Mouse (Mus musculus) brain, embryonic 14.5 days (tissue): ENCODE results near the gene Sh3bgrl3. TPM values are rescaled to one million over a fixed set of nuclear protein-coding genes. Genes with fewer than 3 reads are reported as not detected.
"Not testable (repeated sequence)": the region's sequence is repeated elsewhere in the genome, so short reads cannot be mapped to it uniquely, and the experiment has no call there.

Experiments
- DNase-seq: peaks from one replicate; pipeline ENCODE4 v3.0.0-alpha.2; 2011; ENCODE audit warnings: low read depth
- CTCF ChIP-seq: fragments of 200-500 bp; IDR thresholded peaks from 2 replicates; pipeline ENCODE4 v1.5.1; 2012; ENCODE audit warnings: inconsistent platforms, mild to moderate bottlenecking, moderate library complexity, borderline replicate concordance; ENCODE audit not compliant: insufficient read depth, insufficient read length; ENCODE audit errors: extremely low read depth
- POLR2A ChIP-seq: fragments of 200-500 bp; IDR thresholded peaks from 2 replicates; pipeline ENCODE4 v1.6.1; 2012; ENCODE audit warnings: mild to moderate bottlenecking, inconsistent platforms, borderline replicate concordance; ENCODE audit not compliant: poor library complexity, insufficient read depth, insufficient read length, severe bottlenecking; ENCODE audit errors: extremely low read depth
- polyA plus RNA-seq: library from polyadenylated mRNA; depleted of rRNA; stranded (reverse); fragments of >200 nt; gene quantifications from 2 replicates; pipeline ENCODE4 v1.2.3, GENCODE M21; 2012

The Sh3bgrl3 gene
- polyA plus RNA-seq, 1 experiment, result 300 TPM

DNA sequence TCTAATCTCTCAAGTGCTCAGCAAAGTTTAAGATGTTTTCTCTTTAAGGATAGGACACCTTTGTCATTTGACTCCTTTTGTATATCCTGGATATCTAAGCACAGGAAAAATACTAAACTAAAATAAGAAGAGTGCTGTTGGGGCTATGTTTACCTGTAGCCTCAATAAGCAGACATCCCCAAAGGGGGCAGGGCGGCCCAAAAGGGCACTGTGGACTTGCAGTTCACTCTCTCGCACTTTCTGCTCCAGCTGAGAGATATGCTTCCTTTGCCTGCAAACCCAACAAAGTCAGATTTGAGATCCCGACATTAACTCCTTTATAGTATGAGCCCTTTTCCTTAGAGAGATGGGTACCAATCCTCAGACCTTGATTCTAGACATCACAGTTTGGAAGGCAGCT is 25.1 kb upstream of the Sh3bgrl3 start:
- no peak for TF ChIP-seq POLR2A
- no peak for TF ChIP-seq CTCF
- DNase-seq, result no peak

GRCm38 (mm10) chr4:134152112-134152511 is 23.5 kb upstream of the Sh3bgrl3 start:
- TF ChIP-seq CTCF (no peak), POLR2A (no peak)
- DNase-seq, result no peak

DNA sequence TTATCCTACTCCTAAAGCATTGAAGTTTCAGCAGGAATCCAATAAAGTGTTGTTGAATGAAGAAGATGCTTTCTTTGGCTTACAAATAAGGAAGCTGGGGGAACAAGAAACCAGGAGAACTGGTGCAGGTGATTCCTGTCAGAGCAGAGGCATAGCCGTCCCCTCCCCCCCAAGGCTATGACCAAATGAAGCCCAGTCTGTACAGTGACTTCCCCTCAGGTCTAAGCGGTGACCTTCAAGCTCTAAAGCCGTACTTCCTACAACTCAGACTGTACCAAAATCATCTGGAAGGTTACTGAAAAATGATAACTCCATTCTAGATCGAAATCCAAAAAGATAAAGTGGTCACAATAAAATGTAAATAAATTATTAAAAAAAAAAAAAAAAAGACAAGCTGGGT is 20.8 kb upstream of the Sh3bgrl3 start:
- no peak for DNase-seq
- TF ChIP-seq CTCF (no peak), POLR2A (no peak)

- DNase-seq, result not testable (repeated sequence)
Observed at GRCm38 (mm10) chr4:134144297-134144696, 15.7 kb upstream of the Sh3bgrl3 start.

DNA sequence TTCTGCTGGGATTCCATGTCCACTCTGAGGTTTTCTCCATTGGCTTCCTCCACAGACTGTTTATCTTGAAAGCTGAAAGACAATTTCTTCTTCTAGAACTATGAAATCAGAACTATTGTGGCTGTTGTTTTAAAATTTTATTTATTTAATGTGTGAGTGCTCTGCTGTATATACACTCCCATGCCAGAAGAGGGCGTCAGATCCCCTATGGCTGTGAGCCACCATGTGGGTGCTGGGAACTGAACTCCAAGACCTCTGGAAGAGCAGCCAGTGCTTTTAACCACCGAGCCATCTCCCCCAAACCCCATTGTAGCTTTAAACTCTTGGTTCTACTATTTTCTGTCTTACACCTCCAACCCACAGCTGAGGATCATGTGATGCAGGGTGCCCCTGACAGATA is 10.3 kb upstream of the Sh3bgrl3 start:
- no peak for TF ChIP-seq POLR2A
- no peak for TF ChIP-seq CTCF
- no peak for DNase-seq

DNA sequence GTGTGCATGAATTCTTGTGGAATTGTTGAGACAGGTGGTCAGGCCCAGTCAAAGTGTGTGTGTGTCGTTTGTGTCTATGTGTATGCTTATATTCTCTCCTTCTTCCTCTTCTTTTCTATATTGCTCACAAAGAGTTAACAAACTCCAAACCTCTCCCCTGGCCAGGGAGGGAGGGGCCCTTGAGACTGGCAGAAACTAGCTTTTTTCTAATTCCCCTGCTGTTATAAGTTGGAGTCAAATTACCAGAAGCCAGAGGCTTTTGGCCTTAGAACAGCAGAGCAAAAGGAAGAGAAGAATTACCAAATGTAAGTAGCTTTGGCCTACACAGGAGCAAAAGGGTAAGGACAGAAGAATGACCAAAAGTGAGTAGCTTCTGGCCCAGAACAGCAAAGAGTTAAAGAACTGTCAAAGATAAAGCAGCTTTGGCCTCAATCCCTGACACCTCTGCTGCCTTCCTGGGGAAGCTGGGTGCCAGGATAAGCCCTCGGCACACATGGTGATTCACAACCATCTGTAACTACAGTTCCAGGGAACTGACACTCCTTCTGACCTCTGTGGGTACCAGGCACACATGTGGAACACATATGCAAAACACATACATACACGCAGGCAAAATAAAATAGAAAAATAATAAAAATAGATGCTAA is 7.8 kb upstream of the Sh3bgrl3 start:
- no peak for DNase-seq
- TF ChIP-seq POLR2A, result no peak
- no peak for TF ChIP-seq CTCF

GRCm38 (mm10) chr4:134132519-134133095 is 4.0 kb upstream of the Sh3bgrl3 start:
- TF ChIP-seq POLR2A (no peak), CTCF (no peak)

DNA sequence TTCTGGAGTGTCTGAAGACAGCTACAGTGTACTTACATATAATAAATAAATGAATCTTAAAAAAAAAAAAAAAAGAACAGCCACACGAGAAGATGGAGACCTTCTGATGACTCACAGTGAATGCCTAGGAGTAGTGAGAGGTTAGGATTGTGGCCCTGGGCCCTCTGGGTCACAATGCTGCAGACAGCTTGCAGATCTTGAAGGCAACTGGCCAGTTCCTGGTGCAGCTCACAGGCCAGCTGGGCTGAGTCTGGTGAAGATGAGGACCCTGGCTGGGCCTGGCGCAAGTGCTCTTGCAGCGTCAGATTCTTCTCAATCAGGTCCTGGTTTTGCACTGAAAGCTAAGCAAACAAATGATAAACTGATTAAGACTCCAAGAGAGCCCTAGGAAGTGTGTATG is 3.5 kb upstream of the Sh3bgrl3 start:
- DNase-seq, result no peak
- no peak for TF ChIP-seq CTCF
- no peak for TF ChIP-seq POLR2A

More at GRCm38 (mm10) chr4:134132519-134133095, 4.0 kb upstream of the Sh3bgrl3 start:
- DNase-seq, result no peak

GRCm38 (mm10) chr4:134129482-134129881 is 893 bp upstream of the Sh3bgrl3 start:
- TF ChIP-seq CTCF (no peak), POLR2A (no peak)

GRCm38 (mm10) chr4:134128983-134129362 is 384 bp upstream of the Sh3bgrl3 start:
- no peak for DNase-seq
- TF ChIP-seq POLR2A (no peak), CTCF (no peak)

More at GRCm38 (mm10) chr4:134129482-134129881, 893 bp upstream of the Sh3bgrl3 start:
- DNase-seq, result no peak

DNA sequence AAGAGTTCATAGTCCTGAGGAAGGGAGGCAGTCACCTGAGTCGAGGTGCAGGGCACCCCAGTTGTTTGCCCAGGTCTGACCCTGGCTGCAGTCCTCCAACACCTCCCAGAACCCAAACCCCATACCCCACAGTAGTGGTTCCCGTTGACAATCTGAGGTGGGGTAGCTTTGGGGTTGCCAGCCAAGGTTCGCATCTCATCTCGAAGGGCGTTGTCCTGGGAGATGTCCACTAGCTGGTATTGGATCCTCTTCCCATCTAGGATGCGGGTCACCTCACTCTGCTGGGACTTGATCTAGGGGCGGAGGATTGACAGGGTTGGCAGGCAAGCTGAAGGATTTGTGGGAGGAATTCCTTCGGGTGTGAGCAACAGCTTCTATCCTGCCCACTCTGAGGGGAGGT is 796 bp downstream of the Sh3bgrl3 start:
- no peak for TF ChIP-seq CTCF
- TF ChIP-seq POLR2A, result no peak
- no peak for DNase-seq

DNA sequence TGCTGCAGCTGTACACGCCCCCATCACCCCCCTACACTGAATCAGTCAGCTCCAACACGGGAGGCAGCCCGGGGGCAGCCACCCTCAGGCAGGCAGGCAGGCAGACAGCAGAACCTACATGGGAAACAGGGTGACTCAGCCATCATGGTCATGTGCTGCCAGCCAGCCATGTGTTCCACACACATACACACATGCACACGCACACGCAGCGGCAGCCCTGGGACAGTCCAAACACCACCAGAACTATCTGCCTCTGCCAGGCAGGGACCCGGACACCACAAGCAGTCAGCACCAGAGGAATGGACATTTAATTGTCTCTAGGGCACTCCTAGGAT is 1.5 kb downstream of the Sh3bgrl3 start:
- DNase-seq, result no peak
- TF ChIP-seq CTCF (no peak), POLR2A (no peak)
